Mouse (Mus musculus) cerebellum, adult 8-10 months (tissue): ENCODE data around the gene Mrpl36.

Source experiments
- DNase-seq: peaks from one replicate; pipeline ENCODE4 v3.0.0; 2022

Gene Mrpl36

DNA sequence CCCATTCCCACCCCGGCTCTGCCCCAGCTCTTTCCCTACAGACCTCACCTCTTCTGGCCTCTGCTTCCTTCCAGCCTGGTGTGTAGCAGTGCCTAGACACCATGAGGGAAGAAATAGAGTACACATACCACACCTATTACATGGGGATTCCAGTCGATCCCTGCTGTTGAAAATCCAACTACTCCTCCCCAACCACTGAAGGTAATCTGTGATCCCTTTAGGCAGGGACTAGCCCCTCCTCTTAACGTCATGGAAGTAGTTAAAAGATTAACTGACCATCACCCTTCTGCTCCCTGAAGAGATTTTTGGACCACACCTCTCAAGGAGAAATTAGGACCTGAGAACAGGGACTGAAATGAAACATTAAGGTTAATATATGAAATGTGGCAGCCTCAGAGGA, 18.9 kb downstream of the Mrpl36 start:
- DNase-seq = no peak

DNA sequence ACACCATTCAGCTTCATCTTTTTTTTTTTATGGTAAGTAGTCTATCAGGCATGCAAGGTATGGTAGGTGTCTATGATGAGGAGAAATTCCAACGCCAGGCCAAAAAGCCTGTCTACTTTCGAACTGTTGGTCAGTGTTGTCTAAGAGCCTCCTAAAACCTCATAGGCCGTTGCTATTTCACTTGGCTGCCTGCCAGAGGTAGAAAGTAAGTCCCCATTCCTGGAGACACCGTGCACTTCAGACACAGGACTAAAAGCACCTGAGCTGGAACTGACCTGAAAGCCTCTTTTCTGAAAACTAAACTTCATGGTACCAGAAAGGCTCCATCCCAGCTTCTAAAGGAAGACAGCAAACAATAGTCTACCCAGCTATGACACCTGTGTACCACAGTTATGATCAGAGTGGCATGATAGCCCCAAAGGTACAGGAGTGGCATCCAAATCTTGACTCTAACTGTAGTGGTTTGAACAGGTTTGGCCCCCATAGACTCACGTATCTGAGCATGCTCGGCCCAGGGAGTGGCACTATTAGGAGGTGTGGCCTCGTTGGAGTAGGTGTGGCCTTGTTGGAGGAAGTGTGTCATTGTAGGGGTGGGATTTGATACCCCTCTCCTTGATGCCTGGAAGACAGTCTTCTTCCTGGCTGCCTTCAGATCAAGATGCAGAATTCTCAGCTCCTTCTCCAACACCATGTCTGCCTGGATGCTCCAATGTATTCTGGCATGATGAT, 19.8 kb downstream of the Mrpl36 start:
- no peak for DNase-seq

DNA sequence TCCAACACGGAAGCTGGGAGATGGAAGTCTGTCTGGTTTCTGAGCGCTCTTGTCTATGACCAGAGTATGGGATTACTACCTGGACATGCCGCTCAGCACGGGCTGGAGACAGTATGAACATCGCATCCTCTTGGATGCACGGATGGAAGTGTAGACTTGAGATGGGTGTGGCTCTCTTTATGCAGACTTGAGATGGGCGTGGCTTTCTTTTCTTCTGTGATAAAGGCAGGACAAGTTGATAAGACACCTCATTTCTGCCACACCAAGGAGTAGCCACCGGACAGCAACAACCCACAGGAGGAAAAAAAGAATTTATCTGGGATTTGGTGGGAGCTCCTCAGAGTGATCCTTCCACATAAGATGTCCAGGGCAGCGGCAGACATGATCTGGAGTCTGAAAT, 22.4 kb downstream of the Mrpl36 start:
- no peak for DNase-seq

DNA sequence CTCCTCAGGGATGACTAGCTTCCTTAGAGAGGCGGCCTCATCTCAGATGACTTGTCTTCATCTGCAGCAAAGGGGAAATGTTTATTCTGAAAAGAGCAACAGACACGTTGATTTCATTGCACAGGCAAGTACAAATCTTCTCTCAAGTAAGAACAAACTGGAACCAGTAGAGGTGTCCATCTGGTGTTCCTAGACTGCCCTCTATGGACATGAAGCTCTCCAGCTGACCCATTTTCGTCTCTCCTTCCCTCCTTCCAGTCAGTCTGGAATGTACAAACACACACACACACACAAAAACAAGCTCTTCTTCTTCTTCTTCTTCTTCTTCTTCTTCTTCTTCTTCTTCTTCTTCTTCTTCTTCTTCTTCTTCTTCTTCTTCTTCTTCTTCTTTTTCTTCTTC, 23.6 kb downstream of the Mrpl36 start:
- no peak for DNase-seq

DNA sequence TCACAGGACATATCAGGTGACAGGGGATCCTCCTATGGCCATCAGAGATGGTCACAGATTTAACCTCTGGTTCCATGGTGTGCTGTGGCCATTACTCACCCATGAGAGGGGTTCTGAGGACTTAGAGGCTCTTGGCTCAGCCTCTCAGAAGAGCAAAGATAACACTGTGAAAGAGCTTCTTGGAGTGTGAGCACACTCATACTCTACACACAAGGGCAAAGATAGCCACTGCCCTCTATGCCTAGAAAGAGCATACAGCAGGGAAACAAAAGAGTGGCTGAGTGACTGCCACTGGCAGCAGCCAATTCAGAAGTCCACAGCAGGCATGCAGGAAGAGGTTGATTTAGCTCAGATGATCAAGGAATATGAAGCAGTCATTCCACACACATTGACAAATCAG, 24.2 kb downstream of the Mrpl36 start:
- DNase-seq = no peak

DNA sequence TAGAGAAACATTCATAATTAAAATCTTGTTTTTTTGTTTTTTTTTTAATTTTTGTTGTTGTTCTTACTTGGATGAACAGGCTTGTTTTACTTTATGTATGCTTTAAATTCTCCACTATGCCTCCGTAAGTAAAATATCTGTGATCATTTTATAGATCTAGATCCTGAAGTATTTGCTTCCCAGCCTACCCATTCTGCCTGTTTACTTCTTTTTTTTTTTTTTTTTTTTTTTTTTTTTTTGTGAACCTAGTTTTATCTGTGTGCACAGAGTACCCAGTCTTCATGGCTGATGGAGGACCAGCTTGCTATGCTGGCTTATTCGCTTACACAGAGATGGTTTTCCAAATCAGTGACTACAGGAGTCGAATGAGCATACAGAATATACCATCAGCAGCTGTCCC, 28.8 kb downstream of the Mrpl36 start:
- DNase-seq = no peak

DNA sequence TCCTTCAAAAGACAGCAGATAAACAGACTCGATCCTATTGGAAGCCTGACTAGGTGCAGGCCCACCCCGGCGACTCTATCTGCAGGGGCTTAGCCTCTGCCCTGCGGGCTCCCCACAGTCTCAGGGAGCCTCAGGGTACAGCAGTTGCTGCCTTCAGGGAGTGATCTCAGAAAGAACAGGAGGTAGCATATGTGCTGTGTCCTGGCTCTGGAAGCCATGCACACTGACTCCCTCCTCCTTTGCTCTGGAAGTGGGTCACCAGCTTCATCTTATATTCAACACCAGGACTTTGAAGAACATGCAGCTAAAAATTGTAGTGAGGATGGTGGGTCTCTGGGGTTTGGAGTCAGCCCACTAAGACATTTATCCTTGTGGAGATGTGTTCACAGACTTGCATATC, 45.1 kb downstream of the Mrpl36 start:
- DNase-seq = no peak

DNA sequence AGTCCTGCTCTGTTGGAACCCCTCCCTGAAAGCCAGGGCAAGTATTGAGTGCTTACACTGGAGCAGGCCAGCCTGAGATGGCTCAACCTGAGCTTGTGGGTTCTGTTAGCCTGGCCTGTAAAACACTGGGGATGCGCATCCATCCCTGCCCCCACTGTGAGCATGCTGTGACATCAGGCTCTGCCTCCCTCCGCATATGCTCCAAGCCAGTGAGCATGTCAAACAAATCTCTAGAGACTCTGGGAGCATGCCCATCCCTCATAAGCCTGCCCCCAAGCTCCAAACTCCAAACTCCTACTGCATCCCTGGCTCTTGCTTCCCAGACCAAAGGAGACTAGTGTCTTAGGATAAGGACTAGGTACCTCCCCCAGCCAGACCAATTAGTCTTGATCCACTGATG, 46.3 kb downstream of the Mrpl36 start:
- DNase-seq = no peak

DNA sequence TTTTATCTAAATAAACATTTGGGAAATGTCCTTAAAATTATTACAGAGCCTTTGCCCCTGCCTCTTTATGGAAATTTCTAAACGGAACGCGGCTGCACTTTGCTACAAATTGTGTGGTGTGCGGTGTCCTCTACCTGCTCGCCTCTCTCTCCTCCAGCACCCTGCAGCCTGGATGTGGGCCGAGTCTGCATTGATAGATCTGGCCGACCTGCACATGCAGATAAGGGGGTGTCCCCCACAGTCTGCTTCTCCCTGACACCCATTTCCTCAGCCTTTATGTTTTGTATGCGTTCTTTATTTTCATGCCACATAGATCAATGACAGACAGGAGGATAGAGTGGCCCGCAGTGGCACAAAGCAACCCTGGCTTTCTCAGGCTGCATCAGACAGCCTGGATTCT, 49.3 kb downstream of the Mrpl36 start:
- DNase-seq = no peak
